Mouse (Mus musculus) R1 (cell line): ENCODE results near the gene Gpr179.

Source experiments
- DNase-seq: peaks from one replicate; pipeline ENCODE4 v3.0.0-alpha.2; 2018; ENCODE audit warnings: low read depth, low spot score

Gene Gpr179

DNA sequence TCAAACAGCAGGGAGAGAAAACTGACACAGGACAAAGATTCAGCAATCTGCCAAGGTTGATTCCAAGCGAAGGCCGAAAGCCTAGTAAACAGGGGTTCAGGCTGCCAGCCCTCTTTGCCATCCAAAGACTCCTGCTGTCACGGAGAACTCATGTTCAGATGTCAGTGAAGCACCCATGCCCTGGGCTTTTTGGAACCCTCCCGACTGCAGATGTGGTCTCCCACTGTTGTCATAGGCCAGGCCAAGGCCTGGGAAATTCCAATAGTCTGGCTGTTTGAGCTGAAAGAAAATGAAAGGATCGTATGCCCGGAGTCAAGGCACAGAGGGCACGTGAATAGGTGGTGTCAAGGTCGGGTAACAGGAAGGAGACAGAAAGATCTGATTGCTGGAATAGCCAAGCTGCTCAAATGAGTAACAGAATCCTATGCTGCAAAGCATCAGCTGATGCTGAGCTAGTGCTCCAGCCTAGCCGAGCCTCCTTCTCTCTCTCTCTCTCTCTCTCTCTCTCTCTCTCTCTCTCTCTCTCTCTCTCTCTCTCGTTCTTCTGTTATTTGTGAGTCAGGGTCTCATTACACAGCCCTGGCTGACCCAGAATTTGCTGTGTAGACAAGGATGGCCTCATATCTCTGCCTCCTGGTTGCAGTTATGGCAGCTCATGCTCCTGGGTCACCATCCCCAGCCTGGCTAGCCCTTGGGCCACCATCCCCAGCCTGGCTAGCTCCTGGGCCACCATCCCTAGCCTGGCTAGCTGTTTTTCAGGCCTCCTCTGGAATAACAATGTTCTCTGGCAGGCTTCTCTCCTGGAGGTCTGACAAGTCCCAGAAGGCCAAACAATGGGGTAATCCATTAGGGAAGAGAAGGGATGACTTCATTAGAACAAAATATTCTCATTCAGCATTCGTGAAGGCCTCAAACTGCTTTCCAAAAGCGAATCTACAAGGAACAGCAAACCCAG is 62.3 kb downstream of the Gpr179 start:
- DNase-seq, result peak; percentile 82

DNA sequence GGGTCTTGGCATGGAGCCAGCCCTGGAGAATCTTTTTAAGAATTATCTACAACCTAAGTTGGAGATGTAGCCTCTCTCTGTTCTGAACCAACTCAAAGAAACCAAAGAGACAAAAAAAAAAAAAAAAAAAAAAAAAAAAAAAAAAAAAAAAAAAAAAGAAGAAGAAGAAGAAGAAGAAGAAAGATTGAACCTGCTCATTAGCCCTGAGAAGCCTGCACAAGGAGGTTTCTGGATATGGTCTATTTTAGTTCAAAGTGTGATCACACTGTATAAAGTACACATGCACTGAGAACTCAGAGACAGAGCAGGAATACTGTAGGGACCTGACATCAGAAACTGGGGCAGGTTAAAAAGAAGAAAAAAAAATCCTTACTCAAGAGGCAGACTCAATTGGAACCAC is 64.2 kb downstream of the Gpr179 start:
- DNase-seq, result no peak

DNA sequence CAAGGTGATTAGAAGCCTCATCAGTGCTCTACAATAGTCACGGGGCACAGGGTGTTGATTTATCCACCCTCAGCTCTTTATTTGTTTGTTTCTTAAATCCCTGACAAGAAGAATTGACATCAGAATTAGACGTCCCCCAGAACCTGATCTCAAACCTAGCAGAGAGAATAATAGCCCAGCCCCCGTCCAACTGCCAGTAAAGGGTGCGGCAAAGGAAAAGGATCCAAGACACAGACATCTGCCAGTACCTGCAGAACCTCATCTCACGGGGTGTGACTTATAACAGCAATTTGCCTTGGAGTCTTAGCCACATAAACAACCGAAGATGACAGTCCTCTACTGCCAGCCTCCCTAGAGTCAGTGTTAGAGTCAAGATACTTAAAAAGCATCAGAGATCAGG is 64.9 kb downstream of the Gpr179 start:
- DNase-seq, result peak; percentile 75

DNA sequence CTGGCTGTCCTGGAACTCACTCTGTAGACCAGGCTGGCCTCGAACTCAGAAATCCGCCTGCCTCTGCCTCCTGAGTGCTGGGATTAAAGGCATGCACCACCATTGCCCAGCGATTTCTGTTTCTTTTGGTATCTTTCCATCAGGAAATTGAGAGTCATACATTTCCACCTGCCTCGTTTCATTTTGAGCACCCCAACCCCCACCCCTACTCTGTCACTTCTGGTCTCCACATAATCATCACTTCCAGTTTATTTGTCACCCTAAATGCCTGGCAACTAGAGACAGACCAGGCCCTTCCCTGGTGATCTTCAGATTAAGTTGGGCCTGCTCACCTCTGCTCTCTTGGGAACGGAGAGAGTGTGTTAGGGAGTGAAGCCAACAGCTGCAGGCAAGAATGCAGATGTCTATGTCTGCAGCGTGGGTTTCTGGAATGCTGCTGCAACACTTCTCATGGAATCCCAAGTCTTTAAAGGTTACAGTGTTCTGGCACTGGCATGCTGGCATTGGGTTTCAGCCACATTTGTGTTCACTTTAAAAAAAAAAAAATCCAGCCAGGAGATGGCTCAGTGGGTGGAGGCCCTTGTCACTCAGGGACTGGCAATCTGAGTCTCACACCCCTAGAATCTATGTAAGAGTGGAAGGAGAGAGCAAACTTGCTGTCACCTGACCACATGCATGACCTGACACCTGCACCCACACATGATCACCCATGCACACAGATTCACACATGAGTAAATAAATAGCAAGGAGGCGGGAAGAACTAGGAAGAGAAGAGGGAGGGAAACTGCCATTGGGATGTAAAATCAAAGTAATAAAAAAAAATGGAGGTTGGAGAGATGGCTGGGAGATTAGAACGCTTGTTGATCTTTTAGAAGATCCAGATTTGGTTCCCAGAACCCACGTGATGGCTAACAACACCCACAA is 65.8 kb downstream of the Gpr179 start:
- DNase-seq, result no peak

DNA sequence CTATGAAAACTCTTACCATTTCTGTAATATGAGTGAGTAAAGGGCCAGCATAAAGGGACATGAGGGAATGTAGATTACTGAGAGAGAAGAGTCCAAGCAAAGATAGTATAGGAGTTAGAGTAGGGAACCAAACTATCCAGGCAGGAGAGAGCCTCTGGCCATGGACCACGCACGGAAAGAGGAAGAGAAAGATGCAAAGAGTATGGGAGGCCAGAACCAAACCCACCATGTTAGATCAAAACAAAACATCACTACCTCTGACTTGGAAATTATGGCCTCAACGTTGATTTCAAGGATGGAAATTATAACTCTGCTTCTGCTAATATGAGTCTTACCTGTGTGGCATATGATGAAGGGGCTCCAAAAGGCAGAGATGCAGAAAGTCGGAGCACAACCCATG is 67.0 kb downstream of the Gpr179 start:
- no peak for DNase-seq

DNA sequence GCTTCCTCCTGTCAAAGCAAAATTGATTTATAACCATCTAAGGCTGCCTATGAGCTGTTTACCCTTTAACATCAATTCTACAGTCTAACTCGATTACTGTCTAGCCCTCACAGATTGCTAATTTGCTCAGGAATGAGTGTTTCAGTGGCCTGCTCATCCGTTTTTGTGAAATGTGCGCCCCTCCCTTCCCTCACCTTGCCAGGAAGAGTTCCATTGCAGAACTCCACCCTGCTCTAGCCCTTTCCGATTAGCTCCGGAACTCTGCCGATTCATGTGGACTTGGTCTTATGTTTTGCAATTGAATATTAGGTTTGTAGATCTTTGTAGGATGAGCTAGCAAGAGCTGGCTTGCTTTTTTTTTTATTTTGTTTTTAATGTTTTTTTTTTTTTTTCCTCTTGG is 69.7 kb downstream of the Gpr179 start:
- peak; percentile 70 for DNase-seq
